Mouse (Mus musculus): ENCODE results near the gene Plekha5. TPM values are rescaled to one million over a fixed set of nuclear protein-coding genes. Genes with fewer than 3 reads are reported as not detected.
A peak's percentile ranks its signal among the peaks of the same experiment; 100 is the strongest.

Gene Plekha5
- polyA plus RNA-seq, 1 experiment from 2014 or later = 42.1 TPM

DNA sequence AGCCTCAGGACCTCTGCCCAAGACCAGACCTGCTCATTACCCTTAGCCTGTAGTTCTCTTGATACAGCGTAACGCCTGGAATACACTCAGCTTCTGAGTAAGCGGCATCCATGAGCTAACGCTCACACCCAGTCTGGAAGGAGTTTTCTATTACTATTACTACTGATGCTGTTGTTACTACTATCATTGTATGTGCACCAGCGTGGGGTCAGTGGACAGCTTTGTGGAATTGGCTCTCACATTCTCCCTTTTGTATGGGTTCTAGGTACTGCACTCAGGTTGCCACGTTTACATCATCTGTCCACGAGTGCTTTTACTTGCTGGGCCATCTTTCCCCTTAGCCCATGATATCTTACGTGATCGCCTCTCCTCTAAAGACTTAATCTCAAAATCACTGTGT lies 8.5 kb downstream of the Plekha5 start:
- Histone ChIP-seq H3K4me3 (no peak overlapping the region), H3K9ac (no peak overlapping the region), H3K27ac (no peak overlapping the region), H3K9me3 (no peaks in the 10 kb centered on the region), H3K27me3 (replicated peaks) (no peaks in the 10 kb centered on the region), H3K4me2 (no peak overlapping the region), H3K36me3 (replicated peaks) (0 out of 2 replicates have a peak, but pooled peaks cover 16% of the 10 kb centered on the region), H3K4me1 (peaks cover 18% of the 10 kb centered on the region; the same call in 1 of the 2 replicates)
- WGBS = 96% methylated on average over 9 of the region's 9 CpGs
- ATAC-seq (replicated peaks) = no peak

DNA sequence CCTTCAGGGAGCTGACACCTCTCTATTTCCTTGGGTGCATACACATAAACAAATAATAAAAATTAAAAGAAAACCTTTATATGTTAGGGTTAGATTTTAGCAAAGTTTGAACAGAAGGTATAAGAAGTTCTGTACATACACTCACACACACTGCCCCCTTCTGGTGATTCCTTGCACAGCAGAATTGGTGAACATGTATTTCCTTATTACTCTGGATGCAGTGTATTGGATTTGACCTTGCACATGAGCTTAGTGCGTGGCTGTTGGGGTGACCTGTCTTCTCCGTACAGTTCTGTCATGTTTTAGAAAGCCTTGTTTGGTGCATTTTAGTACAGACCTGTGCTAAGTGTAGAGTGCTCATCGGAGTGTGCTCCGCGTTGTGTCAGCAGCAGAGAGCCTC lies 19.5 kb downstream of the Plekha5 start:
- Histone ChIP-seq H3K4me3 (no peak overlapping the region), H3K27ac (no peak overlapping the region), H3K36me3 (replicated peaks) (no peaks in the 10 kb centered on the region), H3K9me3 (no peaks in the 10 kb centered on the region), H3K9ac (no peak overlapping the region), H3K4me2 (no peak overlapping the region), H3K4me1 (peaks cover 24% of the 10 kb centered on the region), H3K27me3 (replicated peaks) (no peaks in the 10 kb centered on the region)
- WGBS = 88% methylated on average over 5 of the region's 5 CpGs
- ATAC-seq (replicated peaks) = no peak

DNA sequence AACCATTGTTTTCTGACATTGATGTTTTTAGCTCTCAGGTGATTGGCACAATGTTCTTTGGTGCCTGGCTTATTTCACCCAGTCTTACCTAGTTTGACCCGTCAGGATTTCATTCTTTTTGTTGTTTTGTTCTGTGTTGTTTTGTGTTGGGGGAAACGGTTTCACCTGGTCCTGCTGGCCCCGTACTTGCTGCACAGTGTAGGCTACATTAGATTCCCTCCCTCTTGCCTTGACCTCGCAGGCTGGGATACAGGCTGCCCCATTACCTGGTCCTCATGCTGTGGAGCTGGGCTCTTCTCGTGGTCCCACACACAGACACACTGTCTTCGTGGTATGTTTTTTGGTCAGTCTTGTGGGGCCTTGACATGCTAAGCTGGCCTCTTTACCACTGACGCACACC lies 20.3 kb downstream of the Plekha5 start:
- Histone ChIP-seq H3K4me3 (no peak overlapping the region), H3K9ac (no peak overlapping the region), H3K36me3 (replicated peaks) (no peaks in the 10 kb centered on the region), H3K9me3 (no peaks in the 10 kb centered on the region), H3K27me3 (replicated peaks) (no peaks in the 10 kb centered on the region), H3K4me1 (peaks cover 24% of the 10 kb centered on the region), H3K27ac (no peak overlapping the region), H3K4me2 (no peak overlapping the region)
- WGBS = 58% methylated on average over 7 of the region's 7 CpGs
- ATAC-seq (replicated peaks) = 0 out of 2 replicates have a peak, but pooled peaks have one; percentile 30

DNA sequence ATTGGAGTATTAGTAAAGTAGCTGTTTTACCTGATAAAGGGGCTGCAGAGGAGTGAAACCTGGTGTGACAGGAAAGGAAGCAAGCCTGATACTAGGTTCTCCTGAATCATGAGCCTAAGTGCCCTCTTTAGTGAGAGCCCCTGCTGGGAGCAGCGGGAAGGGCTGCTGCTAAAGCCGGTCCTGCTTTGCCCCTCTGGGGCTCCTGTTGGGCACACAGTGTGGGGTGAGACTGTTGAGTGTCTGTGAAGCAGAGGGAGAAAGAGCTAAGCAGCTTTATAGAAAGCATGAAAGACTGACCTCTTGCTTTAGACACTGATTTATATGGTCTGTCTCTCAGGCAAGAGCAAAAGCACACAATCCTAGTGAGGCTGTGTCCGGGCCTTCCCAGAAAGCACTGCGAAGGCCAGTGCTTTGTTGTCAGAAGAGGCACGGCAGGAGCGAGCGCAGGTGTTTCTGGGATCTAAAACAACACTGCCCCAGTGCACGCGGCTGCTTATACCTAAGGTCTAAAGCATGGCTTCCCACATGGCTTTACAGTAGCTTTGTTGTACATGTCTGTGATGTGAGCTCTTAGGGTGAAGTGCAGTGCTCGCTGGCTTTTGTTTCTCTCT lies 21.1 kb downstream of the Plekha5 start:
- peak; percentile 53 for ATAC-seq (replicated peaks)
- 13% methylated on average over 10 of the region's 10 CpGs for WGBS

DNA sequence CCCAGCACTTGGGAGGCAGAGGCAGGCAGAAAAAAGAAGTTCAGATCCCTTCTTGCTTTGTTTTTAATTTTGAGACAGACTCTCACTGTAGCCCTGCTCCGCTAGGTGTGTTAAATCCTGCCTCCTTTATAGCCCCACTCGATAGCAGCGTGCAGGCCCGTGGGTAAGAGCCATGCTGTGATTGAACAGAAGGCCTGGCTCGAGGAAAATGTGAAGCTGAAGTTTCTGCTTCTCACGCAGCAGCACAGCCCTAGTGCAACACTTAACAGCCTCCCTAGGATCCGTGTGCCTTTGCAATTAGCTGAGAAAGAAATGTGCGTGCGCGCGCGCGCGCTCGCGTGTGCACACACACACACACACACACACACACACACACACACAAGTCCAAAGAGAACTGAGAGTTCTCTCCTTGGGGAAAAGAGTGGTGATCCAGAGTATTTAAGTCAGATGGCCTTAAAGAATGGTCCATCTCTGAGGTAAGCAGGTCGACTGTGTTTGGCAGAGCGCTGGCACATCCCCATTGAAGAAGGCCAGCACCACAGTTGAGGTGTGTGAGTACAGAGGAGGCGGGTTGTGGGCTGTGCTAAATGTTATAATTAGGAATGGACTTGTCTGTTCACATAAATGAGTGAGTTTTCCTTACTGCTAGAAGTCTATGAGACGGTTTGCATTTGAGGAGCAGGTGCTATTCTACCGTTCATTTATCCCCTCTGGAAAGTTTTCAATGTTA lies 24.3 kb downstream of the Plekha5 start:
- no peak overlapping the region for H3K4me3 ChIP-seq
- peak overlapping the region; percentile 20; the same call in 1 of the 2 replicates for H3K27ac ChIP-seq
- no peak overlapping the region for H3K9ac ChIP-seq
- H3K4me2 ChIP-seq = no peak overlapping the region
- H3K27me3 ChIP-seq (replicated peaks) = no peaks in the 10 kb centered on the region
- no peaks in the 10 kb centered on the region for H3K36me3 ChIP-seq (replicated peaks)
- no peaks in the 10 kb centered on the region for H3K9me3 ChIP-seq
- 82% methylated on average over 21 of the region's 21 CpGs for WGBS
- ATAC-seq (replicated peaks) = no peak
- peaks cover 24% of the 10 kb centered on the region for H3K4me1 ChIP-seq

More for the DNA sequence above, 21.1 kb downstream of the Plekha5 start:
- Histone ChIP-seq H3K36me3 (replicated peaks) (no peaks in the 10 kb centered on the region), H3K27ac (peak overlapping the region; percentile 49), H3K9ac (no peak overlapping the region), H3K9me3 (no peaks in the 10 kb centered on the region), H3K4me3 (no peak overlapping the region), H3K27me3 (replicated peaks) (no peaks in the 10 kb centered on the region), H3K4me2 (0 out of 2 replicates have a peak overlapping the region, but pooled peaks have one; percentile 13), H3K4me1 (peaks cover 24% of the 10 kb centered on the region)

DNA sequence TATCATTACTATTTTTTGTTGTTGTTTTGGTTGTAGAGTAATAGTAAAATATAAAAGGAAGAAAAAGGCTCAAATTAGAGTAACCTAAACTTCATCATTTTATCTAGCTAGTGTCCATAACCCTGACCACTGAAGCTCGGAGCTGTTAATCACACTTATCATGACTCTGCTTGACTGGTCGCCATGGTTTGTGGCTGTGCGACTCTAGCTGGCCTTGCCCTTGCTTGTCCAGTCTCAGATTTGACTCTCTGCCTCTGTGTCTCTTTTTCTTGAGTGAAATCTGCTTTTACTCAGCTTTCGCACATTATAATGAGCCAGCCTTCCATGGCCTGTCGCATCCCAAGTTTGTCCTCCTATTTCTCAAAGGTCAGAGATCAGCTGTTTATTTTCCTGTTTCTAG lies 26.8 kb downstream of the Plekha5 start:
- Histone ChIP-seq H3K4me1 (peaks cover 5% of the 10 kb centered on the region; the same call in 1 of the 2 replicates), H3K27ac (no peak overlapping the region), H3K4me3 (no peak overlapping the region), H3K9ac (no peak overlapping the region), H3K36me3 (replicated peaks) (no peaks in the 10 kb centered on the region), H3K9me3 (no peaks in the 10 kb centered on the region), H3K4me2 (no peak overlapping the region), H3K27me3 (replicated peaks) (no peaks in the 10 kb centered on the region)
- no peak for ATAC-seq (replicated peaks)
- 95% methylated on average over 5 of the region's 5 CpGs for WGBS

GRCm38 (mm10) chr6:140452736-140453135 lies 28.9 kb downstream of the Plekha5 start:
- Histone ChIP-seq H3K9me3 (no peaks in the 10 kb centered on the region), H3K36me3 (replicated peaks) (no peaks in the 10 kb centered on the region), H3K27ac (no peak overlapping the region), H3K9ac (no peak overlapping the region), H3K4me1 (peaks cover 8% of the 10 kb centered on the region; the same call in 1 of the 2 replicates), H3K4me3 (no peak overlapping the region), H3K27me3 (replicated peaks) (no peaks in the 10 kb centered on the region), H3K4me2 (no peak overlapping the region)
- ATAC-seq (replicated peaks) = no peak
- WGBS = 98% methylated on average over 8 of the region's 8 CpGs

GRCm38 (mm10) chr6:140453454-140453853 lies 29.6 kb downstream of the Plekha5 start:
- Histone ChIP-seq H3K4me1 (peaks cover 4% of the 10 kb centered on the region; the same call in 1 of the 2 replicates), H3K27me3 (replicated peaks) (no peaks in the 10 kb centered on the region), H3K27ac (no peak overlapping the region), H3K9me3 (no peaks in the 10 kb centered on the region), H3K36me3 (replicated peaks) (no peaks in the 10 kb centered on the region), H3K9ac (no peak overlapping the region), H3K4me2 (no peak overlapping the region), H3K4me3 (no peak overlapping the region)
- no peak for ATAC-seq (replicated peaks)
- 93% methylated on average over 5 of the region's 5 CpGs for WGBS

GRCm38 (mm10) chr6:140454388-140454787 lies 30.5 kb downstream of the Plekha5 start:
- Histone ChIP-seq H3K4me1 (peaks cover 4% of the 10 kb centered on the region; the same call in 1 of the 2 replicates), H3K9ac (no peak overlapping the region), H3K36me3 (replicated peaks) (no peaks in the 10 kb centered on the region), H3K9me3 (no peaks in the 10 kb centered on the region), H3K4me3 (no peak overlapping the region), H3K27ac (no peak overlapping the region), H3K27me3 (replicated peaks) (no peaks in the 10 kb centered on the region), H3K4me2 (no peak overlapping the region)
- 87% methylated on average over 3 of the region's 3 CpGs for WGBS
- no peak for ATAC-seq (replicated peaks)

DNA sequence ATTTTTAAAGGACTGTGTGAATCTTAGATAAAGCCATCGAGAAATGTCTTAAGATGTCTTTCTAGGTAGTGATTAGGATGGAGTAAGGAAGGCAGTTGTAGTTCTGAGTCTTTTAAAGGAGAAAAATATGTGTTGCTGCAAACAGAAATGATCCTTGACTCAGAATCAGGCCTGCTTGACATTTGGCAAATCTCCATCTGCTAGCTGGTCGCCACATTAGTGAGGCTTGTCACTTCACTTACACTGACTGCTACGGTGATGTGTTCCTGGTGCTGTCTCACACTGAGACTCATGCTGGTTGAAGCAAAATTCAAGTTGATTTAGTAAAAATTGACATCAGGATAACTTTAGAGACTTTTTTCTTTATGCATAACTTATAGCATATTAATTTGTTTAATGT lies 32.0 kb downstream of the Plekha5 start:
- H3K4me3 ChIP-seq = no peak overlapping the region
- H3K27me3 ChIP-seq (replicated peaks) = no peaks in the 10 kb centered on the region
- no peak overlapping the region for H3K9ac ChIP-seq
- peaks cover 4% of the 10 kb centered on the region; the same call in 1 of the 2 replicates for H3K4me1 ChIP-seq
- no peaks in the 10 kb centered on the region for H3K9me3 ChIP-seq
- WGBS = 58% methylated on average over 3 of the region's 3 CpGs
- ATAC-seq (replicated peaks) = no peak
- H3K27ac ChIP-seq = no peak overlapping the region
- H3K36me3 ChIP-seq (replicated peaks) = no peaks in the 10 kb centered on the region
- no peak overlapping the region for H3K4me2 ChIP-seq

DNA sequence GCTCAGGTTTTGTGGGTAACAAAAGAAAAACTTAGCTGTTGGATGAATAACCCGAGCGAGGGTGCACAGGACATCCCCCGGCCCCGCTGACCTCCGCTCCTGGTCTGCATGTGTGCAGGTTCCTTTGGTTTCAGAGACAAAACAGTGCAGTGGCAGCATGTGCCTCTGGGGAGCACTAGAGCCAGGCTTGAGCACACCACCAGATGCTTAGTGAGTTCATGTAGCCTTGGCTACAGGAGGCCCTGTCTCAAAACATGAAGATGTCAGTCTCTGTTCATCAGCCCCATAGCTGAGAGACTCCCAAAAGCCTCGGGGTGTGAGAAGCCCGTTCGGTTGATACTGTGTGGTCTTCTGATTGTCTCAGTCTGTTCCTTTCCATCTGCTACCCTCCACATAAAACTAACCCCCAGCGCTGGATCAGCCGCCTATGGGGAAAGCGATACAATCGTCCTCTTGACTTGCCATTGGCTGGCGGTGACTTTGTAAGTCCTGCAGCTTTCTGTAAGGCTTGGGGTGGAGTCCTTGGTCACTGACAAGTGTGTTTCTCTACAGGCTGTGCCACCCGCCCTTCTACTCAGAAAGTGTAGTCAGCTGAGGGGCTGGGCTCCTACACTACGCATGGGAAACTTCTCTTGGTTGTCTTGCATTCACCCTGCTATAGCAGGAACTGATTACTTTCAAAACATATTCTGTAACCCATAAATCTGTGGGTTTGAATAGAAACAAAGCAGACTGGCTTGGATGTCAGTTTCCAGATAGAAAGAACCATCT lies 32.7 kb downstream of the Plekha5 start:
- Histone ChIP-seq H3K36me3 (replicated peaks) (no peaks in the 10 kb centered on the region), H3K27ac (no peak overlapping the region), H3K27me3 (replicated peaks) (no peaks in the 10 kb centered on the region), H3K4me3 (no peak overlapping the region), H3K9me3 (no peaks in the 10 kb centered on the region), H3K9ac (no peak overlapping the region), H3K4me2 (no peak overlapping the region), H3K4me1 (peaks cover 4% of the 10 kb centered on the region; the same call in 1 of the 2 replicates)
- ATAC-seq (replicated peaks) = peak; percentile 35
- 86% methylated on average over 15 of the region's 15 CpGs for WGBS

GRCm38 (mm10) chr6:140460398-140460797 lies 36.5 kb downstream of the Plekha5 start:
- H3K4me1 ChIP-seq = peaks cover 4% of the 10 kb centered on the region; the same call in 1 of the 2 replicates
- no peak for ATAC-seq (replicated peaks)
- H3K36me3 ChIP-seq (replicated peaks) = no peaks in the 10 kb centered on the region
- no peak overlapping the region for H3K4me3 ChIP-seq
- H3K9ac ChIP-seq = no peak overlapping the region
- 62% methylated on average over 7 of the region's 7 CpGs for WGBS
- no peak overlapping the region for H3K4me2 ChIP-seq
- no peaks in the 10 kb centered on the region for H3K27me3 ChIP-seq (replicated peaks)
- no peaks in the 10 kb centered on the region for H3K9me3 ChIP-seq
- H3K27ac ChIP-seq = no peak overlapping the region

Measured in midbrain, embryonic 15.5 days (tissue).